Mouse (Mus musculus): Measurements from ENCODE around the gene Rprm. TPM values are rescaled to one million over a fixed set of nuclear protein-coding genes. Genes with fewer than 3 reads are reported as not detected.

Gene Rprm
- polyA plus RNA-seq (2012; rRNA removed): 78.8 and 90.2 TPM in 2 replicates

DNA sequence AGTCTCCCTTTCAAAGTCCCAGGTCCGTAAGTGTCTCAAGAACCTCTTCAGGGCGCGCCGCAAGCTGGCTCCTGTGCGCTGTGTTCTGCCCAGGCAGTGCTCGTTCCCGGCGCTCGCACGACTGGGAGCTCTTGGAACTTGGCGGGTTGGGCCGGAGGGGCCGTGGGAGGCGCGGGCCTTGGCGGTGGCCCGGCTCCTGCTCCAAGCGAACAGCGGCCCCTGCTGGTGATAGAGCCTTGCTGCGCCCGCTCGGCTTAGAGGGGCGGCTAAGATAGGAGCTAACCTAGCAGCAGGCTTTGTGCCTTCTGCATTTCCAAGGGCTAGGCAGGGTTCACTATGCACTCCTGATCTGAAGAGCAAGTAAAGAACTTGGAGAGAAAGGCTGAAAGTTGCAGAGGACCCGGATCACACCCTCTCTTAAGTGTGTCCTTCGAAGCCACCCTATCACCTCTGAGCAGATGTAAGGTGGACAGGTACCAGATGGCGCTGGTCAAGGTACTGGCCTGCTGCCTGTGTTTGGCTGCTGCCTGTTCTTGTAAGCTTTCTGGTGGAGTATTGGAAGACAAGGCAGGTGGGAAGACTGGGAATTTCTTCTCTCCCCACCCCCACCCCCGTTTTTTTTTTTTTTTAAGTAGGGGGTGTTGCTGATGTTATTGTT, at the start of gene Rprm:
Gene Rprm, minus strand, starts transcription at position 123 of the 658 bp plus-strand sequence.
- DNase-seq (ENCODE audit: extremely low spot score in 1 of 2, low spot score in 1 of 2): peak; percentile 75 to 96

DNA sequence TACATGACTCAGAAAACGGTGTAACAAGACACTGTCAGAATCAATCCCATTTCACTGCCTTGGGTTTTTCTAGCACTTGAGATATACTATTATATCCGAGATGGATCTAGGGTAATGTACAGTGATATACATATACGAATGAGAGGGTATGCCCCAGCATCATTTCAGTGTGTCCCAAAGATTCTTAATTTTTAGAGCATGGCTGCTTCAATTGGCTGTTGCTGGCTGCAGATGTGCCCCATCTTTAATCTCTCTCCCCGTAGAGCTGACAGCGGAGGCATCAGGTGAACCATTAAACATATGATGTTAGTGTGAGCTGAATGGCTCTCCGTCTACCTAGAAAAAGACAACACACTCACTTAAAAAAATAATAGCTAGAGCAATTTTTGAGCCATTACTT, 34.0 kb upstream of the Rprm start:
- DNase-seq (ENCODE audit: extremely low spot score in 1 of 2, low spot score in 1 of 2): no peak

- DNase-seq (ENCODE audit: extremely low spot score in 1 of 2, low spot score in 1 of 2): peak in 1 of 2 experiments; percentile 76
These were observed 33.5 kb upstream of the Rprm start for GRCm38 (mm10) chr2:54118881-54119280.

- no peak for DNase-seq (ENCODE audit: extremely low spot score in 1 of 2, low spot score in 1 of 2)
These were observed 25.9 kb upstream of the Rprm start for GRCm38 (mm10) chr2:54111294-54111693.

DNA sequence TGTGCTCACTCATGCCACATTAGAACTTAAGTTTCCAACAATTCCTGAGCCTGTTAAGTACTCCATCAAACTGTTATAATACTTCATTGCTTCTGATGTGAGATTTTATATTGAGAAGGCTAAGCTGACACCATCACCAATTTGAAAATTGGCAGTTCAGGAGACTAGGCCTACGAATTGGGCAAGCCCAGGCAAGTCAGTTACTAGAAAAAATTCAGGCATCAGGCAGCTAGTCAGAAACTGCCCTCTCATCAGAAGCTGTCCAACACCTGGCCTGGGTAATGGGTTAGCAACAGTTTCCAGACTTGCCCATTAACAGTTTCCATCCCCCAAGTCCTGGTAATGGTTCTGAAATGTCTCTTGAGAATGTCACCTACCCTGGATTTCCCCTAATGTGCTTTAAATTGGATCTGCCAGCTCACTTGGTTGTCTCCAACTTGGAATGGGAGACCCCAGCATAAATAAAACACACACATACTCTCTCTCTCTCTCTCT, 20.9 kb upstream of the Rprm start:
- DNase-seq (ENCODE audit: extremely low spot score in 1 of 2, low spot score in 1 of 2): no peak

DNA sequence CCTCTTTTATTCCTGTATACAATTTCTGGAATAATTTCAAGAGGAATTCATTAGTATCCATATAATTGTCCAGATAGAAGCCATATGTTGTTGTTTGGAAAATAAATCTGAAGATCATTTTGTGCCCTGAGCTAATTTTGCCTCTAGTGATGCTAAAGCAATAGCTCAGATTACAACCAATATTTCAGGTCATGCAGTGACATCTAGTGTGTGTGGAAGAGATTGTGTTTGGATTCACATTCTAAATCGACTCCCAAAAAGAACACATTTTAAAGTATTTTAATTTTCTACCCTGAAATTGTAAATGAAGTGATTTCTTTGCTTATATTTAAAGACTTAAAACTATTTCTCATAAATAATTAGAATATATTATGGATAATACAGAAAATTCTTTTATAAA, 14.6 kb upstream of the Rprm start:
- DNase-seq (ENCODE audit: extremely low spot score in 1 of 2, low spot score in 1 of 2): peak in 1 of 2 experiments; percentile 17

DNA sequence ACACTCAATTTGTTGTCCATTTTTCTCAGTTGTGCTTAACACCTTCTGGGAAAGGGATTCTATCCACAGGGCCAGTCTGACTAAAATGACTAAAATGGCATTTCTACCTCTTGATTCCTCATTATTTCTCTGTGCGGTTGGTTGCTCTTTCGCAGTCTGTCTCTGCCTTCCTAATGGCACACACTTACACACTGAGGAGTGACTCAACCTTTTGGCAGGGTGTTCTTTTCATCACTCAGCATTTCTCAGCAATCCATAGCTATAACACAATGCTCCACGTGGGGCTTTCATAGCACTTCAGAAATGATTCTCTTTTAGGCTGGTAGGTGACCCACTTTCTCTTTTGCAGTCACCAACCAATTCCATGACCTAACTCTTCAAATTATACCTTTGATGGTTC, 7.3 kb upstream of the Rprm start:
- peak in 1 of 2 experiments; percentile 15 for DNase-seq (ENCODE audit: extremely low spot score in 1 of 2, low spot score in 1 of 2)

- DNase-seq (ENCODE audit: extremely low spot score in 1 of 2, low spot score in 1 of 2): peak in 1 of 2 experiments; percentile 61
These were observed 902 bp upstream of the Rprm start for GRCm38 (mm10) chr2:54086254-54086653.

DNA sequence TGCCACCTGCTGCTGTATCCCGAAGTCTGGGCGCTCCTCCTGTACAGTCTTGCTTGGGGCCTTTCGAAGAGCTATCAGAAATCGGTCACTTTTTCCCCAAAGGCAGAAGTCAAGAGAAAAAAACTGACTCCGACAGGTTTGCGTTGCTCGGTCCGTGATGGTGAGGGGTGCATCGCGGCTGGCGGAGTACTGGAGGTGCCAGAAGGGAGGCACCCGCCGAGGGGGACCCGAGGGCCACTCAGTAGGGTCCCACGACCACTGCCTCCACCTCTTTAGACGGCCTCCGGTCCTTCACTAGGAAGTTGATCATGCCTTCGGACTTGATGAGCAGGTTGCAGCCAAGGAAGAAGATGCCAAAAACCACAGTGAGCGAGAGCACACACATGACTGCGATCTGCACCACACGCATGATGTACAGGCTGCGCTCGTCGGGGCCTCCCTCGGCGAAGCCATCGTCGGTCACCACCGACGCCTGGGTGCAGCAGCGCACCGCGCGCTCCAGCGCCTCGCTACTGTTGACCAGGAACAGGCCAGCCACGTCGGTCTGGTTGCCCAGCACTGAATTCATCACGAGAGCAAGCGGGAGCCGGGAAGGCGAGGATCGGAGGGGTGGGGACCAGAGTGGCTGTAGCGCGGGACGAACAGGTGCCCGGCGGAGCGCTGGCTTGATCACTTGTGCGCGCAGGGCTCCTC, 469 bp downstream of the Rprm start:
- no peak for DNase-seq (ENCODE audit: extremely low spot score in 1 of 2, low spot score in 1 of 2)

- DNase-seq (ENCODE audit: extremely low spot score in 1 of 2, low spot score in 1 of 2): no peak
These were observed 1.3 kb downstream of the Rprm start for GRCm38 (mm10) chr2:54083861-54084736.

- DNase-seq (ENCODE audit: extremely low spot score in 1 of 2, low spot score in 1 of 2): no peak
These were observed 6.4 kb downstream of the Rprm start for GRCm38 (mm10) chr2:54078961-54079360.

DNA sequence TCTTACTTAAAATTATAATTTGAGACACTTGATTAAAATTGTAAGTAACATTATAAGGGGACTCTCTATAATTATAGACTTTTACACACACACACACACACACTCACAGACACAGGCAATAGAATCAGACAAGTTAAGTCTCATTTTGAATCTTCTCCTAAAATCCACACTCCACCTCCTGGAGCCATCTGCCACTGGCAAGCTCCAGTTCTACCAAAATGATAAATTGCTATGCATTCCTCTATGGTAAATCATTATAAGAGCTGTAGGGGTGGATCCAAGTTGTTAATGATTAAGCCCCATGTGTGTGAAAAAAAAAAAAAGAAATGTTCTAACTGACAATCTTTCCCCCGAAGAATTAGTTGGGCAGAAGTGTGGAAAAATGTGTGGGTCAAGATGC, 13.8 kb downstream of the Rprm start:
- peak in 1 of 2 experiments; percentile 46 for DNase-seq (ENCODE audit: extremely low spot score in 1 of 2, low spot score in 1 of 2)

- DNase-seq (ENCODE audit: extremely low spot score in 1 of 2, low spot score in 1 of 2): peak in 1 of 2 experiments; percentile 18
These were observed 22.9 kb downstream of the Rprm start for GRCm38 (mm10) chr2:54062421-54062820.

DNA sequence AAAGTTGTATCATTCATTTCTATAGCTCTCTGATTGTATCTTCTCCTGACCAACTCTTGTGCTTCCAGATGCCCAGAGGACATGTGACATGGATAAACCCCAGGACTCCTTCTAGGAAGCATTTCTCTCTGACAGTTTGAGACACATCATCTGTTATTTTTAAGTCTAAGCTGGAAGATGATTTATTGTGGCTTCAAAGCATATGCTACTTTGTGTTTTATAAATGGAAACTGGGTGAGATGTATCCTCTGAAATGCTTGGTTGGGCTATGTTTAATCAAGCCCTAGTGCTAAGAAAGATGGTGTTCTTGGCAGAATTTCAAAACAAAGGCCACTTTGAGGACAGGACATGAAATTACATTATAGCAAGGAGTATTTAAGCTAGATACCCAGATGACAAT, 24.3 kb downstream of the Rprm start:
- DNase-seq (ENCODE audit: extremely low spot score in 1 of 2, low spot score in 1 of 2): peak in 1 of 2 experiments; percentile 22
